Mouse (Mus musculus): ENCODE results near the gene Atat1. TPM values are rescaled to one million over a fixed set of nuclear protein-coding genes. Genes with fewer than 3 reads are reported as not detected.

The Atat1 gene
- polyA plus RNA-seq, 1 experiment from 2014 or later: 369 TPM

DNA sequence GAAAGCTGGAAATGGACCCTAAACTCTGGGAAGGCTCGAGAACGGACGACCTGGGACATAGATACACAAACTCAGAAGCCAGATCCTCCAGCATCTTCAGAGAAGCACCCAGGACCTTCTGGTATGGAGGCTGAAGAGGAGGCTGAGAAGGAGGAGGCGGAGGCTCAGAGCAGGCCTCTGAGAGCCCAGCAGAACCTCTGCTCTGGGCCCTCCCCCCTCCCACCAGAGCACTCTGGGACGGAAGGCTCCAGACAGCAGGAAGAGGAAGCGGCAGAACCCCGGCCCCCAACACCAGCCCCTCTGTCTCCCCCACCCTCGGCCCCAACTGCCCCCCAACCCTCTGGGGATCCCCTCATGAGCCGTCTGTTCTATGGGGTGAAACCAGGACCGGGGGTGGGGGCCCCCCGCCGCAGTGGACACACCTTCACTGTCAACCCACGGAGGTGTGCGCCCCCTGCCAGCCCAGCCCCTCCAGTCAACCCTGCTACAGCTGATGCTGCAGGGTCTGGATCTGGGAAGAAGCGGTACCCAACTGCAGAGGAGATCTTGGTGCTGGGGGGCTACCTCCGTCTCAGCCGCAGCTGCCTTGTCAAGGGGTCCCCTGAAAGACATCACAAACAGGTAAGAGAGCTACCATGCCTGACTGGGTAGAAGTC, 41.6 kb downstream of the Atat1 start:
- Histone ChIP-seq H3K9ac (peak overlapping the region; percentile 95), H3K4me1 (replicated peaks) (peaks cover 77% of the 10 kb centered on the region), H3K9me3 (no peaks in the 10 kb centered on the region), H3K4me3 (peak overlapping the region; percentile 81), H3K4me2 (peak overlapping the region; percentile 100), H3K36me3 (peaks cover 21% of the 10 kb centered on the region), H3K27ac (replicated peaks) (peak overlapping the region; percentile 98), H3K27me3 (no peaks in the 10 kb centered on the region)
- no peak for ATAC-seq (ENCODE audit: low read depth)
- WGBS: 33% methylated on average over 17 of the region's 17 CpGs

DNA sequence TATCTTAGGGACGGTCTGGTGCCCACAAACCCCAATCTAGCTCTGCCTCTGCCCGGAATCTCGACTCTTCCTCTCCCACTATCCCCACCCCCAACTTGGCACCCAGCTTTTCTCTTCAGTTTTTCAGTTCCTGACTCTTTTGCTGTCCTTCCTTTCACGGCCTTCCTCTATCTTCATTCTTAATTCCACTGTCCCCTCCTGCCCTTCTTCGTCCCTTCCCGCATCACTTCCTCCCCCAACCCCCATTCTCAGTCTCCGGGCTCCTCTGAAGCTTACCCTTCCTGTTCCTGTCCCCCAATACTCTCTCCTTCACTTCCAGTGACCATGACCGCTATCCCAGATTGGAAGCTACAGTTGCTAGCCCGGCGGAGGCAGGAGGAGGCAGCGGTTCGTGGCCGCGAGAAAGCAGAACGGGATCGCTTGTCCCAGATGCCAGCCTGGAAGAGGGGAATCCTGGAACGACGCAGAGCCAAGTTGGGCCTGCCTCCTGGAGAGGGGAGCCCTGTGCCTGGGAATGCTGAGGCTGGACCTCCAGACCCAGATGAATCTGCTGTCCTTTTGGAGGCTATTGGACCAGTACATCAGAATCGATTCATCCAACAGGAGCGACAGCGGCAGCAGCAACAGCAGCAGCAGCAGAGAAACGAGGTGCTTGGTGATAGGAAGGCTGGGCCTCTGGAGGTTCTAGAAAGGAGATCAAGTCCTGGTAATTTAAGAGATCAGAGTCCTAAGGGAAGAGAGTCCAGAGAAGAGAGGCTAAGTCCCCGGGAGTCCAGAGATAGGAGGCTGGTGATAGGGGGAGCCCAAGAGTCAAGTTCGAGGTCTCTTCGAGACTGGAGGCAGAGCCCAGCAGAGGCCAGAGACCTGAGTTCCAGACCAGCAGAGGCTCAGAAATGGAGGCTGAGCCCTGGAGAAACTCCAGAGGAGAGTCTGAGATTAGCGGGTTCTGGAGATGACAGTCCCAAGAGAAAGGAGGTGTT, 42.7 kb downstream of the Atat1 start:
- Histone ChIP-seq H3K36me3 (peaks cover 15% of the 10 kb centered on the region), H3K9me3 (no peaks in the 10 kb centered on the region), H3K4me2 (peak overlapping the region; percentile 100), H3K4me3 (peak overlapping the region; percentile 81), H3K9ac (peak overlapping the region; percentile 95), H3K4me1 (replicated peaks) (peaks cover 66% of the 10 kb centered on the region), H3K27ac (replicated peaks) (peak overlapping the region; percentile 98), H3K27me3 (no peaks in the 10 kb centered on the region)
- ATAC-seq (ENCODE audit: low read depth): no peak
- 8% methylated on average over 26 of the region's 26 CpGs for WGBS

DNA sequence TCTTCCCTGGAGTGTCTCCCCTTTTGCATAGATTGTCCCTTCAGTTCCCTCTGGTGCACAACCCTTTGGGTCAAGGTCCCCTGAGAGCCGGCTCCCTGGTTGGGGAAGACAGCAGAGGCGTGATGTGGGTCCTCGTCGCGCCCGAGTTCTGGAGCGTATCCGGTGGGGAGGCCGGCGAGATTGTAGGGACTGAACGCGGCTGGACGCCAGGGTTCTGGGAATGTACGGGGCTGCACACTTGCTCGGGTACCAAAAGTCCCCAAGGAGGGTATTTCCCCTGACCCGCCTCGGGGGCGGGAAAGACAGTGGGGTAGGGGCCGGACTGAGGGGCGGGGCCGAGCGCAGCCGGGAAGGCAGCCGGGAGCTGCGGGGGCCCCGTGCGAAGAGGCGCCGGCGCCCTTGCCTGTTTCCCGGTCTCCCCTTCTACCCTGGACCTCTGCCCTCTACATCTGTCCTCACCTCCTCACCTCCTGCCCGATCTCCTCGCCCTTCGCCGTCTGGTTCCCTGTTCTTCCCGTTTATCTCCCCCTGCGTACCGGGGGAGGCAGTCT, 43.5 kb downstream of the Atat1 start:
- Histone ChIP-seq H3K27ac (replicated peaks) (peak overlapping the region; percentile 98), H3K9ac (peak overlapping the region; percentile 95), H3K27me3 (no peaks in the 10 kb centered on the region), H3K4me3 (peak overlapping the region; percentile 81), H3K36me3 (peaks cover 13% of the 10 kb centered on the region), H3K4me2 (peak overlapping the region; percentile 100), H3K9me3 (no peaks in the 10 kb centered on the region), H3K4me1 (replicated peaks) (peaks cover 65% of the 10 kb centered on the region)
- peak; percentile 43 for ATAC-seq (ENCODE audit: low read depth)
- WGBS: under 1% methylated on average over 38 of the region's 38 CpGs

DNA sequence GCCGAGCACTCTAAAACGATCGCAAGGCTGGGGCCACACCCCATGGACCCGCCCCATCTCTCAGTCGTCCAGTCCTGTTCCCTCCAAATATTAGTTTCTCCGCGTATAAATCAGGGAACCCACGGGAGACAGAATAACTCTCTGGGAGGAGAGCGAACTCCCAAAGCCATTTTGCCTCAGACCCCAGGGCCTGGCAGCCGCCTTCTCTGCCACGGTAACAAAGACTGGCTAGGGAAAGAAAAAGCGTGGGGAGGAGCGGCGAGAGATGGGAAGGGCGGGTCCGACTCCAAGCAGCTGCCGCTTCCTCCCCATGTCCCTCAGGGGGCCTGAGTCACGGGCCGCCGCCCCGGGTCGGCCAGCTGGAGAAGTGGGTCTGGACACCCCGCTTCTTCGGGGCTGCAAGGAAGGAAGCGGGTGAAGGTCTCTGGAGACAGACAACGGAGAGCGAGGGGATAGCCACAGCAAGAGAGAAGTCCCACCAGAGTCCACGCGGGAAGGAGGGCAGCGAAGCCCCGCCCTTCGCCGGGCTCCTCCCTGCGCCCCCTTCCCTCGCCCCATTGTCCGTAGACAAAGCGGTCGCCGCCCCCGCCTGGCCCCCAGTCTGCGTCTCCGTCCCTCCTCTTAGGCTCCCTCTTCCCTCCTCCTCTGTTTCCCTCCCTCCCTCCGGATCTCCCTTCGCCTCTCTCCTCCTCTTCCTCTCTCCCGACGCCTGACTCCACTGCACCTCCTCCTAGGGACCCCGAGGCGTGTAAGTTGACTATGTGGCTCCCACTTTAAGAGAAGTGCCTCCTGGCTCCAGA, 44.2 kb downstream of the Atat1 start, which contains the start of gene Ppp1r18:
Gene Ppp1r18, plus strand, starts transcription at position 113 of the 800 bp plus-strand sequence.
- H3K27me3 ChIP-seq: no peaks in the 10 kb centered on the region
- H3K4me2 ChIP-seq: peak within 1 kb of the TSS; percentile 100
- peaks cover 61% of the 10 kb centered on the region for H3K4me1 ChIP-seq (replicated peaks)
- peak within 1 kb of the TSS; percentile 98 for H3K27ac ChIP-seq (replicated peaks)
- peak within 1 kb of the TSS; percentile 95 for H3K9ac ChIP-seq
- no peaks in the 10 kb centered on the region for H3K9me3 ChIP-seq
- ATAC-seq (ENCODE audit: low read depth): peak; percentile 63
- H3K4me3 ChIP-seq: peak within 1 kb of the TSS; percentile 81
- under 1% methylated on average over 48 of the region's 48 CpGs for WGBS
- peaks cover 6% of the 10 kb centered on the region for H3K36me3 ChIP-seq

DNA sequence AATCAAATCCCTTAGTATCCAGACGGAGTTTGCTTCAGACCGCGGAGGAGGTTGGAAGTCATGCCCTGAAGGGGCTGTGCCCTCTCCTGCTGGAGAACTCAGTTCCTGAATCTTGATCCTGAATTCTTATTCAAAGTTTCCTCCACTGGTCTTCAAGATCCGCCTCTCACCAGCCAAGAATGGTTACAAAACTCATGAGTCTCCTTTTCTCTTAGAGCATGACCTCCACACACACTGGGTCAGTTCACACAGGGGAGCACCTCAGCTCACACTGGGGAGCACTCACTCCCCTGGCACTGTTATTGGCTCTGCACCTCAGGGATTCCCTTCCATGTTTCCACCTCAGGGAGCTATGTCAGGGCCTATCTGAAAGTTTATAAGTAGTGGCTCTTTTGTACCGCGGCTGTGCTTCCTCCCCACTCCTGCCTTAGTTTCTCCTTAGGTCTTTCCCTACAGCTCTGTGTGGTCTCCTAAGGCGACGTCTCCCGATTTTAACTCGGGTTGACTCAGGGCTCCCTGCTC, 45.0 kb downstream of the Atat1 start:
- Histone ChIP-seq H3K27me3 (no peaks in the 10 kb centered on the region), H3K9me3 (no peaks in the 10 kb centered on the region), H3K36me3 (peaks cover 4% of the 10 kb centered on the region), H3K4me2 (peak overlapping the region; percentile 100), H3K4me1 (replicated peaks) (peaks cover 56% of the 10 kb centered on the region), H3K4me3 (peak overlapping the region; percentile 81), H3K27ac (replicated peaks) (peak overlapping the region; percentile 98), H3K9ac (peak overlapping the region; percentile 95)
- WGBS: 18% methylated on average over 10 of the region's 10 CpGs
- no peak for ATAC-seq (ENCODE audit: low read depth)

DNA sequence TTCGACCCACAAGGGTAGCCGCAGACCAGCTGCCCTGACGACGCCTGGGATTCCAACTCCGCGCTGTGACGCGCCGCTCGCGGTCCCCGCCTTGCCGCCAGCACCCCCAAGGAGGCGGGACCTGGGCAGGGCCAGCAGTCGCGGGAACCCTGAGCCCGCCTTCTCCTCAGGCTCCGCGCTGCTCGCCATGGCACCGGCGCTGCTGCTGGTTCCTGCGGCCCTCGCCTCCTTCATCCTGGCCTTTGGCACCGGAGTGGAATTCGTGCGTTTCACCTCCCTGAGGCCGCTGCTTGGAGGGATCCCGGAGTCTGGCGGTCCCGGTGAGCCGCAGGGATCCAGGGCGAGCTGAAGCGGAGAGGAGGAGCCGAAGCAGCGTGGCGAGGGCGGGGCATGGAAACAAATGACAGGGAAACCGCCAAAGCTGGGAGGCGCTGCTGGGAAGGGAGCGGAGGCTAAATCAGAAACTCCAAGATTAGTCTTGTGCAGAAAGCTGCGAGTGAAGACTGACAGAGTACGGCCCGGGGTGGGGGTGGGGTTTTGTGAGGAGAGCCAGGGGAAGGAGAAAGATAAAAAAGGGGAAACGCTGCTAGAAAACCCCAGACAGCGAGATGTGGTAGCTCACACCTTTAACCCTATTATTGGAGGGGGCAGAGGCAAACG, 48.5 kb downstream of the Atat1 start, which contains the start of gene Nrm:
Gene Nrm, plus strand, starts transcription at position 121 of the 660 bp plus-strand sequence.
- no peaks in the 10 kb centered on the region for H3K9me3 ChIP-seq
- peak within 1 kb of the TSS; percentile 96 for H3K27ac ChIP-seq (replicated peaks)
- H3K36me3 ChIP-seq: peaks cover 19% of the 10 kb centered on the region
- H3K4me3 ChIP-seq: peak within 1 kb of the TSS; percentile 78
- H3K9ac ChIP-seq: peak within 1 kb of the TSS; percentile 83
- H3K4me1 ChIP-seq (replicated peaks): peaks cover 24% of the 10 kb centered on the region
- H3K27me3 ChIP-seq: no peaks in the 10 kb centered on the region
- peak within 1 kb of the TSS; percentile 70 for H3K4me2 ChIP-seq
- WGBS: under 1% methylated on average over 47 of the region's 47 CpGs
- peak; percentile 90 for ATAC-seq (ENCODE audit: low read depth)

DNA sequence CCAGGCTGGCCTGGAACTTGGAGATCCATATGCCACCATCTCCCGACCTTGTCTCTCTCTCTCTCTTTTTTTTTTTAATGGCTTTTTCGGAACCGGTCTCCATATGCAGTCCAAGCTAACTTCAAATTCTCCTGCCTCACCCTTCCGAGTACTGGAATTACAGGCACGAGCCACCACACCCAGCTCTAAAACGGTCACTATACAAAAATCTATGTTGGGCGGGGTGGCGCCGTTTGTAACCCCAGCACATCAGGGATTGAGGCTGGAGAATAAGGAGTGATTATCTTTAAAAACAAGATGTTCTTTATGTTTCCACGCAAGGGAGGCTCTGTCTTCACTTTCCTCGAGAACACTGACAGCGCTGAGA, 49.1 kb downstream of the Atat1 start:
- peaks cover 19% of the 10 kb centered on the region for H3K36me3 ChIP-seq
- ATAC-seq (ENCODE audit: low read depth): peak; percentile 3; the same call in 1 of the 2 replicates
- H3K27ac ChIP-seq (replicated peaks): peak overlapping the region; percentile 96
- H3K4me1 ChIP-seq (replicated peaks): peaks cover 24% of the 10 kb centered on the region
- H3K4me3 ChIP-seq: peak overlapping the region; percentile 78
- peak overlapping the region; percentile 83 for H3K9ac ChIP-seq
- H3K4me2 ChIP-seq: peak overlapping the region; percentile 70
- H3K9me3 ChIP-seq: no peaks in the 10 kb centered on the region
- WGBS: 4% methylated on average over 12 of the region's 12 CpGs
- no peaks in the 10 kb centered on the region for H3K27me3 ChIP-seq

DNA sequence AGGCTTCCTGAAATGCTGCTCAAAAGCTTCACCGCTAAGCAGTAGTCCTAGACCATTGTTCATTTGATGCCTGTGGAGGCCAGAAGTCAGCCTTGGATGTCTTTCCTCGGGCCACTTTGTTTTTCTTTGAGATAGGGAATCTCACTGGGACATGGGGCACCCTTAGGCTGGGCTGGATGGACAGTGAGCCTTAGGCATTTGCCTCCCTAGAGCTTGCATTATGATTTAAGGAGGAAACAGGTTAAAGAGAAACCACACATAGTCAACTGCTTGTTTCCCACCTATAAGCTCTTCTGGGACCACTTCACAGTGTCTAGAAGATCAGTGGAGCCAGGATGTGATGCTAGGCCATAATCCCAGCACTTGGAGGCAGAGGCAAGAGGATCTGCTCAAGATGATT, 50.0 kb downstream of the Atat1 start:
- no peak overlapping the region for H3K9ac ChIP-seq
- WGBS: 64% methylated on average over 2 of the region's 2 CpGs
- no peak for ATAC-seq (ENCODE audit: low read depth)
- H3K36me3 ChIP-seq: peaks cover 22% of the 10 kb centered on the region
- no peaks in the 10 kb centered on the region for H3K27me3 ChIP-seq
- no peak overlapping the region for H3K4me2 ChIP-seq
- H3K27ac ChIP-seq (replicated peaks): no peak overlapping the region
- no peak overlapping the region for H3K4me3 ChIP-seq
- no peaks in the 10 kb centered on the region for H3K9me3 ChIP-seq
- peaks cover 20% of the 10 kb centered on the region for H3K4me1 ChIP-seq (replicated peaks)

DNA sequence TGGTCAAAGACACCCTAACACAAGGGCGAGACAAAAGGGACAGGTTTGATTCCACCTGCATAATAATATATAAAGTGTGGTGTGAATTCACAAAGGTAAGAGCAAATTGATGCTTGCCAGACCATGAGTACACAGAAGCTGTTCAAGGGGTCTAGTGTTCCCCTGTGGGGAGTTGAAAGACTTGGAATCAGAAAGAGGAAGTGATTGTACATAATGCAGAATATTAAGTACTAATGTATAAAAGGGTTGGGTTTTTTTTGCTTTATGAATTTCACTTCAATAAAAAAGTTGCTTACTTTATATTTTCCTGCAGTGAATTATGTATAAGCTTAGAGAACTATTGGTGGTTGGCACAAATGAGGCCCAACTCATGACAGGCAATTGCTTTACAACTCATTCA, 50.5 kb downstream of the Atat1 start:
- ATAC-seq (ENCODE audit: low read depth): no peak
- Histone ChIP-seq H3K27ac (replicated peaks) (no peak overlapping the region), H3K4me2 (no peak overlapping the region), H3K9ac (no peak overlapping the region), H3K36me3 (peaks cover 27% of the 10 kb centered on the region), H3K4me3 (no peak overlapping the region), H3K9me3 (no peaks in the 10 kb centered on the region), H3K27me3 (no peaks in the 10 kb centered on the region), H3K4me1 (replicated peaks) (peaks cover 15% of the 10 kb centered on the region)
- WGBS: 92% methylated on average over 1 of the region's 1 CpGs

DNA sequence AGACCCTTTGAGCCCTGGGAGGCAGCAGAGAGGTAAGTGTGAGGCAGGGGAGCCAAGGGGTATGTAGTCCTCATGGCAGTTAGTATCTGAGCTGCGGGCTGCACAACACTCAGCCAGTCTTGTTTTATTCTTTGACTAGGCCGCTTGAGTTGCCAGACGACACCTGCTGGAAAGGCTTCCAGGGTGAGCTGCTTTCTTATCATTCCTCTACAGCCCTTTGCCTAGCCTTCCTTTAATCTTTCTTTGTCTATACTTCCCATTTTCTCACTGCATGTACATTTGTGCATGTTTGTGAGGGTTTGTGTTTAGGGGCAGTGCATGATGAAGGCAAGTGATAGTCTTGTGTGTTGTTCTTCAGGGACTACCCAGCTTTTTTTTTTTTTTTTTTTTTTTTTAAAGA, 58.9 kb downstream of the Atat1 start:
- Histone ChIP-seq H3K9me3 (no peaks in the 10 kb centered on the region), H3K4me1 (replicated peaks) (no peaks in the 10 kb centered on the region), H3K27me3 (no peaks in the 10 kb centered on the region), H3K27ac (replicated peaks) (no peak overlapping the region), H3K36me3 (peaks cover 87% of the 10 kb centered on the region), H3K4me3 (no peak overlapping the region), H3K4me2 (no peak overlapping the region), H3K9ac (no peak overlapping the region)
- WGBS: 95% methylated on average over 3 of the region's 3 CpGs
- no peak for ATAC-seq (ENCODE audit: low read depth)

DNA sequence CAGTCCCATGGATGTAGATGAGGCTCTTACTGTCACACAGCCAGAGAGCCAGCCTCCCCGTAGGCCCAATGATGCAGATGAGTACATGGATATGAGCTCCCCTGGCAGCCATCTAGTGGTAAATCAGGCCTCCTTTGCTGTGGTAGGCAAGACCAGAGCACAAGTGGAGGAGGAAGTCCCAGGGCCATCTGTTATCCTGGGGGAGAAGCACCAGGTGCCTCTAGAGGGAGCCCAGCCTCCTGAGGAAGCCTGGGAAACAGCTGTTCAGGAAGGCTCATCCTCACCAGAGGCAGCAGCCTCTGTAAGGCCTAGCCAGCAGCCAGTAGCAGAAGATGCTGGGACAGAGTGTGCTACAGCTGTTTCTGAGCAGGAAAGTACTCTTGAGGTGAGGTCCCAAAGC, 61.8 kb downstream of the Atat1 start:
- H3K36me3 ChIP-seq: peaks cover 81% of the 10 kb centered on the region

More for the DNA sequence above, 61.8 kb downstream of the Atat1 start:
- H3K4me1 ChIP-seq (replicated peaks): no peaks in the 10 kb centered on the region
- no peak overlapping the region for H3K4me2 ChIP-seq
- WGBS: 50% methylated on average over 1 of the region's 1 CpGs
- no peak overlapping the region for H3K9ac ChIP-seq
- no peaks in the 10 kb centered on the region for H3K27me3 ChIP-seq
- ATAC-seq (ENCODE audit: low read depth): 0 out of 2 replicates have a peak, but pooled peaks have one; percentile 29
- no peak overlapping the region for H3K27ac ChIP-seq (replicated peaks)
- no peaks in the 10 kb centered on the region for H3K9me3 ChIP-seq
- no peak overlapping the region for H3K4me3 ChIP-seq

Measured in neural tube, embryonic 13.5 days (tissue).